Mouse (Mus musculus) hindbrain, postnatal 0 days (tissue): Measurements from ENCODE around the gene Gltpd2. TPM values are rescaled to one million over a fixed set of nuclear protein-coding genes. Genes with fewer than 3 reads are reported as not detected.

Experiments used
- ATAC-seq: fragments of 200-750 bp; cut with Nextera tagmentation; 2 replicates; pipeline ENCODE4 v1.8.0; 2017; ENCODE audit warnings: mild to moderate bottlenecking, moderate TSS enrichment, moderate library complexity
- DNase-seq: peaks from one replicate; pipeline ENCODE4 v3.0.0-alpha.2; 2015; ENCODE audit warnings: low spot score
- H3K27ac ChIP-seq: fragments of 300-500 bp; sonication (generic); 2 replicates; pipeline ENCODE4 v1.5.1; 2014; ENCODE audit warnings: mild to moderate bottlenecking
- H3K27me3 ChIP-seq: fragments of 300-500 bp; sonication (generic); 2 replicates; pipeline ENCODE4 v1.6.1; 2014; ENCODE audit warnings: low read length, mixed read lengths; ENCODE audit not compliant: insufficient read depth
- H3K36me3 ChIP-seq: fragments of 300-500 bp; sonication (generic); 2 replicates; pipeline ENCODE4 v1.6.1; 2014; ENCODE audit warnings: low read length, mixed read lengths; ENCODE audit not compliant: insufficient read depth
- H3K4me1 ChIP-seq: fragments of 300-500 bp; sonication (generic); 2 replicates; pipeline ENCODE4 v1.6.1; 2014; ENCODE audit warnings: antibody characterized with exemption, low read length, mixed read lengths; ENCODE audit not compliant: insufficient read depth
- H3K4me2 ChIP-seq: fragments of 300-500 bp; sonication (generic); 2 replicates; pipeline ENCODE4 v1.6.1; 2014; ENCODE audit warnings: low read depth, mild to moderate bottlenecking, low read length, moderate library complexity, mixed read lengths
- H3K4me3 ChIP-seq: fragments of 300-500 bp; sonication (generic); 2 replicates; pipeline ENCODE4 v1.5.1; 2014; ENCODE audit warnings: low read length
- H3K9ac ChIP-seq: fragments of 300-500 bp; sonication (generic); replicated peaks from 2 replicates; pipeline ENCODE4 v1.6.1; 2014; ENCODE audit warnings: mild to moderate bottlenecking, low read length, moderate library complexity, mixed read lengths
- H3K9me3 ChIP-seq: fragments of 300-500 bp; sonication (generic); 2 replicates; pipeline ENCODE4 v1.6.1; 2016; ENCODE audit warnings: low read length, mixed read lengths
- CTCF ChIP-seq: IDR thresholded peaks from 2 replicates; pipeline ENCODE4 v1.5.1; 2016; ENCODE audit warnings: antibody characterized with exemption, control low read depth, low read depth
- WGBS: fragments of 180-500 bp; shearing (Covaris S2); extraction: QIAGEN DNeasy Blood & Tissue Kit; methylation state at CpG from one replicate; pipeline ENCODE4 v1.1.7; 2014; 5-methylcytosine and 5-hydroxymethylcytosine counted together
- polyA plus RNA-seq: library from polyadenylated mRNA; unstranded; fragments of >200 nt; fragmentation: Nextera tagmentation; extraction: Ambion mirVana; gene quantifications from 2 replicates; pipeline ENCODE4 v1.2.1, GENCODE M21; 2015
- total RNA-seq: library from RNA; depleted of rRNA; stranded (reverse); fragments of >200 nt; gene quantifications from 2 replicates; pipeline ENCODE4 v1.2.3, GENCODE M21; 2014

Gene Gltpd2
- total and polyA plus RNA-seq, 2 experiments from 2014 or later = 0.31 TPM; not detected in 1

DNA sequence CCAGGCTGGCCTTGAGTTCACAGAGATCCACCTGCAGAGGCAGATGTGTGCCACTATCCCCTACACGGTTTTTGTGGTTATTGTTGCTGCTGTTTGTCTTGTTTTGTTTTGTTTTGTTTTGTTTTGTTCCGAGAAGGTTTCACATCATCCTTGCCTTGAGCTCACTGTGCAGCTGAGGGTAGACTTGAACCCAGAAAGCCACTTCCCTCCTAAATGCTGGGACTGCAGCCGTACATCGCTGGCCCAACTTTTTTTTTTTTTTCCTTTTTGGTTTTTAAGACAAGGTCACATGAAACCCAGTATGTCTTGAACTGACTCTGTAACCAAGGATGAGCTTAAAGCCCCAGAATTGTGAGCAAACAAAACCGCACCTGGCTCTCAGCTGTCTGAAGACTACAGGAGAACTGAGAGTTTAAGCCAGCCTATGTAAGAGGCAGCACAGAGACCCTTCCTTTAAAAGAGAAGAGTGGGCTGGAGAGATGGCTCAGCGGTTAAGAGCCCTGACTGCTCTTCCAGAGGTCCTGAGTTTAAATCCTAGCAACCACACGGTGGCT, 12.0 kb upstream of the Gltpd2 start:
- Histone ChIP-seq H3K4me2 (no peak overlapping the region), H3K27ac (no peak overlapping the region), H3K4me3 (no peak overlapping the region), H3K9me3 (no peaks in the 10 kb centered on the region), H3K4me1 (0 out of 2 replicates have a peak, but pooled peaks cover 6% of the 10 kb centered on the region), H3K27me3 (no peaks in the 10 kb centered on the region), H3K36me3 (no peaks in the 10 kb centered on the region), H3K9ac (no peak overlapping the region)
- 69% methylated on average over 7 of the region's 7 CpGs for WGBS
- DNase-seq (no peak), ATAC-seq (no peak)
- no peak for TF ChIP-seq CTCF

DNA sequence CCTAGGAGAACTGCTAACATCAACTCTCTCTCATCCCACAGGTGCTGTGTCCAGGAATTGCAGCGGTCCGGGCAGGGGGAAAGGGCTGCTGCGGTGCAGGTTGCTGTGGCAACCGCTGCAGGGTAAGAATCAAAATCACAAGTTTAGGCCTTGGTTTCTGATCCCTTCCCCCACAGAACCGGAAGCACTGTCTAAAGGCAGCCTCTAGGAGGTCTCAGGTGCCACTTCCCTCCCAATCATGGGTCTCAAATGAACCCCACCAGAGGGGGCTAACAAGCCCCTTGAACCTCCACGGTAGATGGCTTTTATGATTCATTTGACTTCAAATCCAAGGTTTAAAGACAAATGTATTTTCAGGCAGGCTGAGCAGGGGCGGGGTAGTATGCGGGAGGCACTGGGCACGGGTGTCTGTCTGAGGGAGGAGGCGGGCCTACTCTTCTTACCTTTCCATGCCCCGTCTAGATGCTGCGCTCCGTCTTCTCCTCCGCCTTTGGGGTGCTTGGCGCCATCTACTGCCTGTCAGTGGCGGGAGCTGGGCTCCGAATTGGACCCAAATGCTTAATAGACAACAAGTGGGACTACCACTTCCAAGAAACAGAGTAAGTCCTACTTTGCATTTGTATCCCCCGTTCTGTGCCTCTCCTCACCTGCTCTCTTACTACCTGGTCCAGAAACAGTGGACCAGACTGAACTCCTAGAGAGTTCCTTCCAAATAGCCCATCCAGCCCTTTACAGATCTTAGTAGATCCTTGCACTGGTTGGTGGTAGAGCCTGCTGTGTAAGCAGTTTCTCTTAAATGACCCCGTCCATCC, 9.0 kb upstream of the Gltpd2 start:
- H3K36me3 ChIP-seq = no peaks in the 10 kb centered on the region
- 0 out of 2 replicates have a peak, but pooled peaks cover 6% of the 10 kb centered on the region for H3K4me1 ChIP-seq
- DNase-seq = peak; percentile 79
- no peaks in the 10 kb centered on the region for H3K27me3 ChIP-seq
- peak; percentile 73 for TF ChIP-seq CTCF
- no peak overlapping the region; the same call in 1 of the 2 replicates for H3K27ac ChIP-seq
- H3K4me3 ChIP-seq = peak overlapping the region; percentile 13
- peak overlapping the region; percentile 46 for H3K4me2 ChIP-seq
- WGBS = 5% methylated on average over 18 of the region's 19 CpGs
- no peaks in the 10 kb centered on the region for H3K9me3 ChIP-seq
- 0 out of 2 replicates have a peak overlapping the region, but pooled peaks have one; percentile 9 for H3K9ac ChIP-seq
- peak; percentile 88 for ATAC-seq

DNA sequence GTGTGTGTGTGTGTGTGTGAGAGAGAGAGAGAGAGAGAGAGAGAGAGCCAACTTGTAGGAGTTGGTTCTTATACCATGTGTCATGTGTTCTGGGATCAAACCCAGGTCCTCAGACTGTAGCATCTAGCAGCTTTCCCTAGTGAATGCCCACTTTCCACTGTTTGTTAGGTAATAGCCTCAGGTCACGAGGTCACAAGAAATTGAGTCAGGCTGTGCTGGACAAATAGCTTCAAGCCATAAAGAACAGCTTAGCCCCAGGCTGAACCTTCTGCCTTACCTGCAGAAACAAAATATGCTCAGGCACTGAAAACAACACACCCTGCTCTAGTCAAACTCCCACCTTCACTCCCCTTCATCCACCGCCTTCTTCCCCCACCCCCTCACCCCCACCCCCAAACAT, 7.8 kb upstream of the Gltpd2 start:
- Histone ChIP-seq H3K4me3 (no peak overlapping the region), H3K4me1 (0 out of 2 replicates have a peak, but pooled peaks cover 6% of the 10 kb centered on the region), H3K9me3 (no peaks in the 10 kb centered on the region), H3K9ac (no peak overlapping the region), H3K27ac (no peak overlapping the region), H3K36me3 (no peaks in the 10 kb centered on the region), H3K27me3 (no peaks in the 10 kb centered on the region), H3K4me2 (no peak overlapping the region)
- no peak for DNase-seq
- 73% methylated on average over 2 of the region's 2 CpGs for WGBS
- no peak for TF ChIP-seq CTCF
- no peak for ATAC-seq

DNA sequence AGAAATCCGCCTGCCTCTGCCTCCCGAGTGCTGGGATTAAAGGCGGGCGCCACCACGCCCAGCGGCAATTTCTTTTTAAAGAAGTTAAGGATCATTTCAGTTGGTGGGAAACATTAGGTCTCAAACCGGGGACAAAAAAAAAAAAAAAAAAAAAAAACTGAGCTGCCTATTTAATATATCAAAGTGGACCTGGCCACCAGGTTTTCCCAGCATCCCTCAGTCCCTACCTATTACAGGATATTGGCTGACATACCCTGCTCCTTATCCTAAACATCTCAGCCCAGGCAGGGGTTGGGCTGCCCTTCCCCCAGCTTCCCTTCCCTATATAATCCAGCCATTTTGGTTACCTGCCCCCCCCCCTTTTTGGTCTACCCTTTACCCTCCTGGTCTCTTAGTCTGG, 7.2 kb upstream of the Gltpd2 start:
- Histone ChIP-seq H3K9me3 (no peaks in the 10 kb centered on the region), H3K27me3 (no peaks in the 10 kb centered on the region), H3K4me3 (no peak overlapping the region), H3K4me2 (no peak overlapping the region), H3K9ac (no peak overlapping the region), H3K4me1 (0 out of 2 replicates have a peak, but pooled peaks cover 6% of the 10 kb centered on the region), H3K36me3 (no peaks in the 10 kb centered on the region), H3K27ac (no peak overlapping the region)
- DNase-seq (no peak), ATAC-seq (no peak)
- TF ChIP-seq CTCF = no peak
- whole genome bisulfite sequencing = 88% methylated on average over 7 of the region's 7 CpGs

DNA sequence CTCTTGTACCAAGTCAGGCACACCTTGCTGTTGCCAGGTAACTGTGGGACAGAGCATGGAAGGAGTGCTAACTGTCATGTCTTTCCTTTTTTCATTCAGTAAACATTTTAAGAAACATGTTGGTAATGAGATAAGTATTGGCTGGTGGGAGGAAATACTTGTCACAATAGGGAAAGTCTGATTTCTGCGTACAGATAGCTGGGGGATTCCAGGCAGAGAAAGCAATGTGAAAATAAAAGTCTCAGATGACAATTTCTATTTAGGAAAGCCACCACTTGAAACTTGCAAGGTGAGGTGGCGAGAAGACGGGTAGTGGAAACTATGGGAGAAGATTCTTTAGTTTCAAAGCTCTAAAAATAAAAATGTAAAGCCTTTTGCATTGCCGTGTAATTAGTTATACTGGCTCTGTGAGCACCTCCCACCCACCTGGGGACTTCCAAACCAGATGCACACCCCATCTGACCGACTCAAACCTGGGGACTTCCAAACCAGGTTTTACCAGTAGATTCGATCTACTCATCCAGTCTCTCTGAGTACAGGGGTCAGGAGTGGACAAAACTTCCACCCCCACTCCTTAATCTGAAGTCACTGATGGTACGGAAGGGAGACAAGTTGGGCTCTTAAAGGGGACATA, 6.2 kb upstream of the Gltpd2 start:
- H3K4me3 ChIP-seq = no peak overlapping the region
- TF ChIP-seq CTCF = no peak
- no peaks in the 10 kb centered on the region for H3K9me3 ChIP-seq
- H3K27me3 ChIP-seq = no peaks in the 10 kb centered on the region
- no peaks in the 10 kb centered on the region for H3K36me3 ChIP-seq
- no peak overlapping the region for H3K27ac ChIP-seq
- H3K4me1 ChIP-seq = 0 out of 2 replicates have a peak, but pooled peaks cover 6% of the 10 kb centered on the region
- H3K4me2 ChIP-seq = no peak overlapping the region
- ATAC-seq = no peak
- no peak overlapping the region for H3K9ac ChIP-seq
- DNase-seq = no peak
- WGBS = 80% methylated on average over 7 of the region's 7 CpGs

DNA sequence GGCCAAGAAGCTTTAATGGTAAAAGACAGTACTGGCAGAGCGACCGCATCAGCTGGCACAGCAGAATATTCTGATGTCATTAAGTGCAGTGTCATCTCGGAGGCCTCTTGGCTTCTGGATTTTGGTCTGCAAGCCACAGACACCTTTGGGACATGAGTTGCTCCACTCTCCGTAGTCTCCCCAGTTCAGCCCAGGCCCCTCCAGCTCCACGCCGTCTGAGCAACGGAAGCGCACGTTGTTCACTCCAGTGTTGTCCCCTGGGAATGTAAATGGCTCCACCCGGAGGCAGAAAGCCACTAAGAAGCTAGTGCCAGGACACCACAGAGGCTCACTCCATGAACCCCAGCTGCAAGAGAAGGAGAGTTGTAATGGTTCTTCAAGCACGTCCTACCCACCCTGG, 5.5 kb upstream of the Gltpd2 start:
- H3K27ac ChIP-seq = no peak overlapping the region

More for the DNA sequence above, 5.5 kb upstream of the Gltpd2 start:
- DNase-seq (no peak), ATAC-seq (no peak)
- no peak for TF ChIP-seq CTCF
- 0 out of 2 replicates have a peak, but pooled peaks cover 6% of the 10 kb centered on the region for H3K4me1 ChIP-seq
- H3K9ac ChIP-seq = no peak overlapping the region
- H3K4me3 ChIP-seq = no peak overlapping the region
- H3K27me3 ChIP-seq = no peaks in the 10 kb centered on the region
- no peaks in the 10 kb centered on the region for H3K36me3 ChIP-seq
- H3K9me3 ChIP-seq = no peaks in the 10 kb centered on the region
- no peak overlapping the region for H3K4me2 ChIP-seq
- 42% methylated on average over 11 of the region's 11 CpGs for WGBS
